Mouse (Mus musculus) hindbrain, postnatal 0 days (tissue): ENCODE data around the gene Phpt1. TPM values are rescaled to one million over a fixed set of nuclear protein-coding genes. Genes with fewer than 3 reads are reported as not detected.

Experiments
- ATAC-seq: fragments of 200-750 bp; cut with Nextera tagmentation; 2 replicates; pipeline ENCODE4 v1.8.0; 2017; ENCODE audit warnings: mild to moderate bottlenecking, moderate TSS enrichment, moderate library complexity
- DNase-seq: peaks from one replicate; pipeline ENCODE4 v3.0.0-alpha.2; 2015; ENCODE audit warnings: low spot score
- H3K27ac ChIP-seq: fragments of 300-500 bp; sonication (generic); 2 replicates; pipeline ENCODE4 v1.5.1; 2014; ENCODE audit warnings: mild to moderate bottlenecking
- H3K27me3 ChIP-seq: fragments of 300-500 bp; sonication (generic); 2 replicates; pipeline ENCODE4 v1.6.1; 2014; ENCODE audit warnings: low read length, mixed read lengths; ENCODE audit not compliant: insufficient read depth
- H3K36me3 ChIP-seq: fragments of 300-500 bp; sonication (generic); 2 replicates; pipeline ENCODE4 v1.6.1; 2014; ENCODE audit warnings: low read length, mixed read lengths; ENCODE audit not compliant: insufficient read depth
- H3K4me1 ChIP-seq: fragments of 300-500 bp; sonication (generic); 2 replicates; pipeline ENCODE4 v1.6.1; 2014; ENCODE audit warnings: antibody characterized with exemption, low read length, mixed read lengths; ENCODE audit not compliant: insufficient read depth
- H3K4me2 ChIP-seq: fragments of 300-500 bp; sonication (generic); 2 replicates; pipeline ENCODE4 v1.6.1; 2014; ENCODE audit warnings: low read depth, mild to moderate bottlenecking, low read length, moderate library complexity, mixed read lengths
- H3K4me3 ChIP-seq: fragments of 300-500 bp; sonication (generic); 2 replicates; pipeline ENCODE4 v1.5.1; 2014; ENCODE audit warnings: low read length
- H3K9ac ChIP-seq: fragments of 300-500 bp; sonication (generic); replicated peaks from 2 replicates; pipeline ENCODE4 v1.6.1; 2014; ENCODE audit warnings: mild to moderate bottlenecking, low read length, moderate library complexity, mixed read lengths
- H3K9me3 ChIP-seq: fragments of 300-500 bp; sonication (generic); 2 replicates; pipeline ENCODE4 v1.6.1; 2016; ENCODE audit warnings: low read length, mixed read lengths
- CTCF ChIP-seq: IDR thresholded peaks from 2 replicates; pipeline ENCODE4 v1.5.1; 2016; ENCODE audit warnings: antibody characterized with exemption, control low read depth, low read depth
- WGBS: fragments of 180-500 bp; shearing (Covaris S2); extraction: QIAGEN DNeasy Blood & Tissue Kit; methylation state at CpG from one replicate; pipeline ENCODE4 v1.1.7; 2014; 5-methylcytosine and 5-hydroxymethylcytosine counted together
- polyA plus RNA-seq: library from polyadenylated mRNA; unstranded; fragments of >200 nt; fragmentation: Nextera tagmentation; extraction: Ambion mirVana; gene quantifications from 2 replicates; pipeline ENCODE4 v1.2.1, GENCODE M21; 2015
- total RNA-seq: library from RNA; depleted of rRNA; stranded (reverse); fragments of >200 nt; gene quantifications from 2 replicates; pipeline ENCODE4 v1.2.3, GENCODE M21; 2014

The Phpt1 gene
- total and polyA plus RNA-seq, 2 experiments from 2014 or later, result 48.2 to 242 TPM

- Histone ChIP-seq H3K4me3 (no peak overlapping the region), H3K9ac (no peak overlapping the region), H3K36me3 (peaks cover 63% of the 10 kb centered on the region), H3K4me2 (no peak overlapping the region), H3K4me1 (no peaks in the 10 kb centered on the region), H3K27me3 (no peaks in the 10 kb centered on the region), H3K27ac (no peak overlapping the region), H3K9me3 (no peaks in the 10 kb centered on the region)
- peak; percentile 53 for TF ChIP-seq CTCF
- ATAC-seq (no peak), DNase-seq (peak; percentile 40)
- WGBS, result 68% methylated on average over 2 of the region's 2 CpGs
These were observed 16.8 kb upstream of the Phpt1 start for GRCm38 (mm10) chr2:25591863-25592262.

- H3K9me3 ChIP-seq, result no peaks in the 10 kb centered on the region
- no peak overlapping the region for H3K9ac ChIP-seq
- H3K27ac ChIP-seq, result no peak overlapping the region
- WGBS, result 96% methylated on average over 8 of the region's 8 CpGs
- peaks cover 42% of the 10 kb centered on the region for H3K36me3 ChIP-seq
- no peak overlapping the region for H3K4me2 ChIP-seq
- no peak for TF ChIP-seq CTCF
- no peaks in the 10 kb centered on the region for H3K4me1 ChIP-seq
- DNase-seq (no peak), ATAC-seq (no peak)
- H3K4me3 ChIP-seq, result no peak overlapping the region
- no peaks in the 10 kb centered on the region for H3K27me3 ChIP-seq
These were observed 13.3 kb upstream of the Phpt1 start for GRCm38 (mm10) chr2:25588227-25588907.

GRCm38 (mm10) chr2:25587290-25587689, 12.3 kb upstream of the Phpt1 start:
- no peak overlapping the region for H3K27ac ChIP-seq
- peaks cover 35% of the 10 kb centered on the region; the same call in 1 of the 2 replicates for H3K36me3 ChIP-seq
- no peak overlapping the region for H3K9ac ChIP-seq
- H3K4me2 ChIP-seq, result no peak overlapping the region
- peaks cover 8% of the 10 kb centered on the region for H3K4me1 ChIP-seq
- no peak for TF ChIP-seq CTCF
- no peaks in the 10 kb centered on the region for H3K9me3 ChIP-seq
- DNase-seq (no peak), ATAC-seq (no peak)
- no peaks in the 10 kb centered on the region for H3K27me3 ChIP-seq
- H3K4me3 ChIP-seq, result no peak overlapping the region
- 90% methylated on average over 8 of the region's 8 CpGs for WGBS

GRCm38 (mm10) chr2:25585601-25586000, 10.6 kb upstream of the Phpt1 start:
- H3K9me3 ChIP-seq, result no peaks in the 10 kb centered on the region
- peaks cover 21% of the 10 kb centered on the region for H3K4me1 ChIP-seq
- TF ChIP-seq CTCF, result no peak
- H3K36me3 ChIP-seq, result peaks cover 20% of the 10 kb centered on the region; the same call in 1 of the 2 replicates
- H3K9ac ChIP-seq, result no peak overlapping the region
- no peaks in the 10 kb centered on the region for H3K27me3 ChIP-seq
- no peak overlapping the region for H3K4me3 ChIP-seq
- DNase-seq, result no peak
- no peak overlapping the region for H3K4me2 ChIP-seq
- WGBS, result 73% methylated on average over 3 of the region's 3 CpGs
- no peak for ATAC-seq
- no peak overlapping the region for H3K27ac ChIP-seq

- no peak for TF ChIP-seq CTCF
- 65% methylated on average over 4 of the region's 4 CpGs for WGBS
- no peak for ATAC-seq
- Histone ChIP-seq H3K36me3 (peaks cover 13% of the 10 kb centered on the region; the same call in 1 of the 2 replicates), H3K27ac (no peak overlapping the region), H3K9me3 (no peaks in the 10 kb centered on the region), H3K4me2 (no peak overlapping the region), H3K9ac (no peak overlapping the region), H3K4me3 (no peak overlapping the region), H3K4me1 (peaks cover 27% of the 10 kb centered on the region), H3K27me3 (peaks cover 3% of the 10 kb centered on the region)
- DNase-seq, result no peak
These were observed 9.8 kb upstream of the Phpt1 start for GRCm38 (mm10) chr2:25584856-25585255.

- H3K4me3 ChIP-seq, result no peak overlapping the region
- no peak for TF ChIP-seq CTCF
- H3K4me1 ChIP-seq, result peaks cover 31% of the 10 kb centered on the region
- no peak overlapping the region for H3K4me2 ChIP-seq
- WGBS, result 87% methylated on average over 3 of the region's 3 CpGs
- no peak overlapping the region for H3K27ac ChIP-seq
- no peak for DNase-seq
- H3K36me3 ChIP-seq, result peaks cover 8% of the 10 kb centered on the region; the same call in 1 of the 2 replicates
- no peak for ATAC-seq
- H3K9me3 ChIP-seq, result no peaks in the 10 kb centered on the region
- H3K9ac ChIP-seq, result no peak overlapping the region
- H3K27me3 ChIP-seq, result peaks cover 10% of the 10 kb centered on the region
These were observed 9.1 kb upstream of the Phpt1 start for GRCm38 (mm10) chr2:25584152-25584551.

- H3K4me3 ChIP-seq, result no peak overlapping the region
- 63% methylated on average over 4 of the region's 4 CpGs for WGBS
- H3K4me1 ChIP-seq, result peaks cover 31% of the 10 kb centered on the region
- H3K36me3 ChIP-seq, result peaks cover 8% of the 10 kb centered on the region; the same call in 1 of the 2 replicates
- no peak overlapping the region for H3K4me2 ChIP-seq
- 0 out of 2 replicates have a peak overlapping the region, but pooled peaks have one; percentile 24 for H3K9ac ChIP-seq
- TF ChIP-seq CTCF, result no peak
- DNase-seq, result no peak
- ATAC-seq, result no peak
- H3K27me3 ChIP-seq, result peaks cover 16% of the 10 kb centered on the region
- H3K27ac ChIP-seq, result 0 out of 2 replicates have a peak overlapping the region, but pooled peaks have one; percentile 81
- no peaks in the 10 kb centered on the region for H3K9me3 ChIP-seq
These were observed 8.5 kb upstream of the Phpt1 start for GRCm38 (mm10) chr2:25583571-25583970.
